Mouse (Mus musculus) CH12.LX (cell line): ENCODE measurements around the gene Psme4.

Source experiments
- CTCF ChIP-seq, 2 experiments: IDR thresholded peaks in 1 of 2; conservative IDR thresholded peaks in 1 of 2; 2 replicates each; pipeline ENCODE4 v1.5.1; 2011 to 2012; ENCODE audit warnings: low read depth in 2 of 2, low read length in 2 of 2, improper control_type of control experiment in 1 of 2, inconsistent platforms in 1 of 2, mild to moderate bottlenecking in 1 of 2, moderate library complexity in 1 of 2
- EP300 ChIP-seq: IDR thresholded peaks from 2 replicates; pipeline ENCODE4 v1.6.1; 2011; ENCODE audit warnings: low read length, improper control_type of control experiment
- ETS1 ChIP-seq: conservative IDR thresholded peaks from 2 replicates; pipeline ENCODE4 v1.6.1; 2012; ENCODE audit warnings: low read depth, mild to moderate bottlenecking, inconsistent platforms, low read length, improper control_type of control experiment, moderate library complexity
- NELFE ChIP-seq: IDR thresholded peaks from 2 replicates; pipeline ENCODE4 v1.6.1; 2011; ENCODE audit warnings: low read depth, low read length, improper control_type of control experiment
- POLR2A ChIP-seq: IDR thresholded peaks from 2 replicates; pipeline ENCODE4 v1.6.1; 2011; ENCODE audit warnings: low read depth, mild to moderate bottlenecking, improper control_type of control experiment, low read length
- ZC3H11A ChIP-seq: IDR thresholded peaks from 2 replicates; pipeline ENCODE4 v1.6.1; 2012; ENCODE audit warnings: low read depth, mild to moderate bottlenecking, inconsistent platforms, low read length, improper control_type of control experiment

DNA sequence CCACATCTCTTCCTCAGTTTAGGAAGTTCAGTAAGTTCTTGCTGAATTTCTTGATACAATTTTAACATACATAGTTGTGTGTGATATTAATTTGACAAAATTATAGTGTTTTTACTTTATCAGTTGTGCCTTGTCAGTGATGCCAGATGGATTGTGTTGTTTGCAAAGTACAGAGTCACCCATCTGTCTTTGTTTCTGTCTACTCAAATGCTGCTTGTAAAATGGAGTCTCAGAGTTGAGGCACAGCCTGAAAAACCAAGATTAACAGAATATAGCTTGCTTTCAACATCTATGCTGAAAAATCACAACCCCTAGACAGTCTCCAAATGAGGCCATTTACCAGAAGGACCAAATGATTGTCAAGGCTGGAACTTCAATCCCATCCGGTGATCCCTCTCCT, 157.0 kb downstream of the Psme4 start:
- TF ChIP-seq POLR2A (no peak), CTCF (conservative IDR thresholded peaks at IDR 0.05 in 1 of 2, IDR thresholded peaks at IDR 0.05 in 1 of 2; ENCODE audit: low read depth in 2 of 2, low read length in 2 of 2) (no peak), EP300 (no peak), ETS1 (no peak), ZC3H11A (no peak), NELFE (no peak)
